Mouse (Mus musculus) lung, adult 2 months (tissue): ENCODE measurements around the gene Ttc41.
"Not testable (repeated sequence)": the region's sequence is repeated elsewhere in the genome, so short reads cannot be mapped to it uniquely, and the experiment has no call there.

ENCODE experiments used
- CTCF ChIP-seq: fragments of 200-500 bp; IDR thresholded peaks from 2 replicates; pipeline ENCODE4 v1.5.1; 2011; ENCODE audit warnings: mild to moderate bottlenecking, low read length, control low read depth; ENCODE audit not compliant: insufficient read depth
- POLR2A ChIP-seq: fragments of 200-500 bp; IDR thresholded peaks from 2 replicates; pipeline ENCODE4 v1.6.1; 2011; ENCODE audit warnings: low read depth, mild to moderate bottlenecking, control low read depth, low read length, borderline replicate concordance; ENCODE audit errors: extremely low read depth

DNA sequence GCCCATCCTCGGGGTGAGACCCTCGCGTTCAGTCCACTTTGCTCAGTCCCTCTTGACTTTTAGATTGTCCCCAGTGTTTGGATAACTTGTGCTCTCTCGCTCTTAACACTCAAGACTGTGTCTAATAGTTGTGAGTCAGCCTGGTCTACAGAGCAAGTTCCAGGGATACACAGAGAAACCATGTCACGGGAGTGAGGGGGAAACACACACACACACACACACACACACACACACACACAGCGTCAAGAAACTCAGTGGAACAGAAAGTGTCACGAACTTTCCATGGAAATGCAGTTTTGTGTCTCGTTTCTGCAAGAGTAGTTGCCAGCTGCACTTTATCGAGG lies 19.6 kb upstream of the Ttc41 start:
- TF ChIP-seq CTCF, POLR2A: not testable (repeated sequence)
